Mouse (Mus musculus) intestine, embryonic 15.5 days (tissue): ENCODE measurements around the gene Amtn. TPM values are rescaled to one million over a fixed set of nuclear protein-coding genes. Genes with fewer than 3 reads are reported as not detected.

Experiments used
- polyA plus RNA-seq: library from polyadenylated mRNA; unstranded; fragments of >200 nt; fragmentation: Nextera tagmentation; extraction: Ambion mirVana; gene quantifications from 2 replicates; pipeline ENCODE4 v1.2.1, GENCODE M21; 2015

Amtn gene
- polyA plus RNA-seq, 1 experiment from 2014 or later: not detected

Other genes starting within 250 kb of the Amtn start
- not detected in 2 replicates for gene Gm11115, start 222.0 kb upstream of the Amtn start, polyA plus RNA-seq
- gene Gm7714, start 107.2 kb upstream of the Amtn start, polyA plus RNA-seq: not detected in 2 replicates
- not detected in 2 replicates for gene Prol1, start 58.8 kb upstream of the Amtn start, polyA plus RNA-seq
- not detected in 2 replicates for gene Ambn, start 79.9 kb downstream of the Amtn start, polyA plus RNA-seq
- not detected in 2 replicates for gene Enam, start 111.9 kb downstream of the Amtn start, polyA plus RNA-seq
- 0.20 TPM in 1 of 2 replicates, not detected in the other for gene Jchain, start 151.8 kb downstream of the Amtn start, polyA plus RNA-seq
- gene Utp3, start 178.4 kb downstream of the Amtn start, polyA plus RNA-seq: 59.4 and 61.2 TPM in 2 replicates
- 17.4 and 20.9 TPM in 2 replicates for gene Rufy3, start 188.9 kb downstream of the Amtn start, polyA plus RNA-seq